Mouse (Mus musculus): ENCODE measurements around the gene Sirt3. TPM values are rescaled to one million over a fixed set of nuclear protein-coding genes. Genes with fewer than 3 reads are reported as not detected.
"Not testable (repeated sequence)": the region's sequence is repeated elsewhere in the genome, so short reads cannot be mapped to it uniquely, and the experiment has no call there.

Sirt3 gene
- polyA plus RNA-seq, 1 experiment from 2014 or later: 38.5 TPM

DNA sequence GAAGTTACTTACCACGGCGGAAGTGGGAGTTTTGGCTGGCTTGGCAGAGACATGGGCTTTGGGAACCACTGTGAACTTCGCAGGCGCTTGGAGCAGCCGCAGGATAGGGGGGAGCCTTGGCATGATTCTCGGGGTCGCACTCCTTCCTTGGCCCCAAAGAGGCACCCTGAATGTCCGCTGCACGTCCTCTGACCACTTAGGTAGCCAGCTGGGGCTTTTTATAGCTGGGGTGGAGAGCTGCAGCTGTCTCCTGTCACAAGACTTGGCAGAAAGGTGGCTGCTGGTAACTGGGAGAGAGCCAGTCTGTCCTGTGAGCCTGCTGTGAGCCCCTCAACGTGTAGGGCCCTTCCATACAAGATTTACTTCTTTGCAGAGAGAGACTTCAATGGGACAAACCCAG is 18.1 kb upstream of the Sirt3 start, which contains the start of gene Cox8b:
Cox8b (minus strand) TSS at position 227 of the 400 bp plus-strand sequence.
- 84% methylated on average over 10 of the region's 10 CpGs for WGBS
- no peaks in the 10 kb centered on the region for H3K9me3 ChIP-seq (ENCODE audit: control insufficient read depth, low read length)
- H3K9ac ChIP-seq (replicated peaks; ENCODE audit: low read depth, low read length): no peak within 1 kb of the TSS
- no peak within 1 kb of the TSS for H3K27ac ChIP-seq (ENCODE audit: low read length)
- peaks cover 9% of the 10 kb centered on the region; the same call in 1 of the 2 replicates for H3K36me3 ChIP-seq (ENCODE audit: control insufficient read depth, insufficient read depth)
- ATAC-seq: no peak
- no peak within 1 kb of the TSS for H3K4me3 ChIP-seq (replicated peaks; ENCODE audit: low read length)
- no peaks in the 10 kb centered on the region for H3K27me3 ChIP-seq (replicated peaks; ENCODE audit: control insufficient read depth, insufficient read depth, low read length)
- no peak within 1 kb of the TSS for H3K4me2 ChIP-seq (ENCODE audit: low read length)
- 0 out of 2 replicates have a peak, but pooled peaks cover 4% of the 10 kb centered on the region for H3K4me1 ChIP-seq (replicated peaks; ENCODE audit: control insufficient read depth, insufficient read depth, low read length)

GRCm38 (mm10) chr7:140899121-140899520 is 17.0 kb upstream of the Sirt3 start:
- Histone ChIP-seq H3K4me1 (replicated peaks; ENCODE audit: control insufficient read depth, insufficient read depth, low read length) (0 out of 2 replicates have a peak, but pooled peaks cover 4% of the 10 kb centered on the region), H3K4me3 (replicated peaks; ENCODE audit: low read length) (no peak overlapping the region), H3K36me3 (ENCODE audit: control insufficient read depth, insufficient read depth) (peaks cover 17% of the 10 kb centered on the region), H3K27ac (ENCODE audit: low read length) (no peak overlapping the region), H3K4me2 (ENCODE audit: low read length) (no peak overlapping the region), H3K27me3 (replicated peaks; ENCODE audit: control insufficient read depth, insufficient read depth, low read length) (no peaks in the 10 kb centered on the region), H3K9ac (replicated peaks; ENCODE audit: low read depth, low read length) (no peak overlapping the region), H3K9me3 (ENCODE audit: control insufficient read depth, low read length) (no peaks in the 10 kb centered on the region)
- WGBS: 91% methylated on average over 3 of the region's 3 CpGs
- no peak for ATAC-seq

GRCm38 (mm10) chr7:140897863-140898262 is 15.8 kb upstream of the Sirt3 start:
- Histone ChIP-seq H3K9me3 (ENCODE audit: control insufficient read depth, low read length) (no peaks in the 10 kb centered on the region), H3K36me3 (ENCODE audit: control insufficient read depth, insufficient read depth) (peaks cover 21% of the 10 kb centered on the region), H3K27ac (ENCODE audit: low read length) (no peak overlapping the region), H3K9ac (replicated peaks; ENCODE audit: low read depth, low read length) (no peak overlapping the region), H3K4me1 (replicated peaks; ENCODE audit: control insufficient read depth, insufficient read depth, low read length) (no peaks in the 10 kb centered on the region), H3K27me3 (replicated peaks; ENCODE audit: control insufficient read depth, insufficient read depth, low read length) (no peaks in the 10 kb centered on the region), H3K4me3 (replicated peaks; ENCODE audit: low read length) (no peak overlapping the region), H3K4me2 (ENCODE audit: low read length) (no peak overlapping the region)
- WGBS: 90% methylated on average over 7 of the region's 7 CpGs
- ATAC-seq: no peak

DNA sequence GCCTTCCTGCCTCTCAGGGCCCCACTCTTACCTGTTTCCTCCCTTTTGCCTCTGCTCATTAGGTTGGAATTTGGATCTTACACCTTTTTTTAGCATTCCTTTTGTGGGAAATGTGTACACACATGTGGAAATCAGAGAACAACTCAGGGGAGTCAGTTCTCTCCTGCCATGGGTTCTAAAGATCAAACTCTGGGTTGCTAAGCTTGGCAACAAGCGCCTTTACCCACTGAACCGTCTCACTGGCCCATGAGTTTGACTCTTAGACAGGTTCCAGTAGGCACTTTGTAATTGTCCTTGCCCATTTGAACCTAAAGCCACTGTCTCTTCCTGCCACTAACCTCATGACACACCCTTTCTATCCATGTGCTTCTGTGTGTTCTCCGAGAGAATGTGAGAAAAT is 12.5 kb upstream of the Sirt3 start:
- H3K27ac ChIP-seq (ENCODE audit: low read length): no peak overlapping the region
- H3K4me2 ChIP-seq (ENCODE audit: low read length): no peak overlapping the region
- no peaks in the 10 kb centered on the region for H3K27me3 ChIP-seq (replicated peaks; ENCODE audit: control insufficient read depth, insufficient read depth, low read length)
- 93% methylated on average over 3 of the region's 3 CpGs for WGBS
- no peaks in the 10 kb centered on the region for H3K9me3 ChIP-seq (ENCODE audit: control insufficient read depth, low read length)
- ATAC-seq: no peak
- no peaks in the 10 kb centered on the region for H3K4me1 ChIP-seq (replicated peaks; ENCODE audit: control insufficient read depth, insufficient read depth, low read length)
- H3K4me3 ChIP-seq (replicated peaks; ENCODE audit: low read length): no peak overlapping the region
- H3K9ac ChIP-seq (replicated peaks; ENCODE audit: low read depth, low read length): no peak overlapping the region
- H3K36me3 ChIP-seq (ENCODE audit: control insufficient read depth, insufficient read depth): peaks cover 29% of the 10 kb centered on the region

GRCm38 (mm10) chr7:140894031-140894430 is 11.9 kb upstream of the Sirt3 start:
- Histone ChIP-seq H3K9me3 (ENCODE audit: control insufficient read depth, low read length) (no peaks in the 10 kb centered on the region), H3K27me3 (replicated peaks; ENCODE audit: control insufficient read depth, insufficient read depth, low read length) (no peaks in the 10 kb centered on the region)
- 81% methylated on average over 7 of the region's 7 CpGs for WGBS

GRCm38 (mm10) chr7:140890636-140891035 is 8.5 kb upstream of the Sirt3 start:
- not testable (repeated sequence) for H3K4me1 ChIP-seq (replicated peaks; ENCODE audit: control insufficient read depth, insufficient read depth, low read length); H3K4me2 ChIP-seq (ENCODE audit: low read length); H3K9me3 ChIP-seq (ENCODE audit: control insufficient read depth, low read length); H3K27me3 ChIP-seq (replicated peaks; ENCODE audit: control insufficient read depth, insufficient read depth, low read length); H3K4me3 ChIP-seq (replicated peaks; ENCODE audit: low read length); H3K9ac ChIP-seq (replicated peaks; ENCODE audit: low read depth, low read length); H3K27ac ChIP-seq (ENCODE audit: low read length); ATAC-seq
- peaks cover 41% of the 10 kb centered on the region for H3K36me3 ChIP-seq (ENCODE audit: control insufficient read depth, insufficient read depth)
- WGBS: 95% methylated on average over 16 of the region's 16 CpGs

More at GRCm38 (mm10) chr7:140894031-140894430, 11.9 kb upstream of the Sirt3 start:
- peaks cover 34% of the 10 kb centered on the region for H3K36me3 ChIP-seq (ENCODE audit: control insufficient read depth, insufficient read depth)
- no peak for ATAC-seq
- H3K27ac ChIP-seq (ENCODE audit: low read length): no peak overlapping the region
- no peak overlapping the region for H3K4me2 ChIP-seq (ENCODE audit: low read length)
- no peak overlapping the region for H3K4me3 ChIP-seq (replicated peaks; ENCODE audit: low read length)
- H3K9ac ChIP-seq (replicated peaks; ENCODE audit: low read depth, low read length): no peak overlapping the region
- no peaks in the 10 kb centered on the region for H3K4me1 ChIP-seq (replicated peaks; ENCODE audit: control insufficient read depth, insufficient read depth, low read length)

DNA sequence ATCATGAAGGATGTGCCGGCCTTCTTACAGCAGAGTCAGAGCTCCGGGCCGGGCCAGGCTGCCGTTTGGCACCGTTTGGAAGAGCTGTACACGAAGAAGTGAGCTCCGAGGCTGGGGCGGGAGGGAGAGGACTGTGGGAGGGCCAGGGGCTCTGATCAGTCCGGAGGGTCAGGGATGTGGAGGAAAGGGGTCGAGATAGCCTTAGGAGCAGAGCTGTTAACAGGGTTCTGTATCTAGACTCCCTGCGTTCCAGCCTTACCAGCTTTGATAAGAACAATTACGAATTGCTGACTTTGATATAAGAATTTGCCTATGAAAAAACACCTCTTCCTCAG is 327 bp upstream of the Sirt3 start:
- 0% methylated on average over 12 of the region's 12 CpGs for WGBS
- peak overlapping the region; percentile 78 for H3K4me2 ChIP-seq (ENCODE audit: low read length)
- H3K36me3 ChIP-seq (ENCODE audit: control insufficient read depth, insufficient read depth): peaks cover 13% of the 10 kb centered on the region
- no peaks in the 10 kb centered on the region for H3K9me3 ChIP-seq (ENCODE audit: control insufficient read depth, low read length)
- peak overlapping the region; percentile 68 for H3K9ac ChIP-seq (replicated peaks; ENCODE audit: low read depth, low read length)
- no peak; the same call in 1 of the 2 replicates for ATAC-seq
- peak overlapping the region; percentile 49 for H3K27ac ChIP-seq (ENCODE audit: low read length)
- H3K27me3 ChIP-seq (replicated peaks; ENCODE audit: control insufficient read depth, insufficient read depth, low read length): no peaks in the 10 kb centered on the region
- H3K4me1 ChIP-seq (replicated peaks; ENCODE audit: control insufficient read depth, insufficient read depth, low read length): peaks cover 9% of the 10 kb centered on the region
- peak overlapping the region; percentile 59 for H3K4me3 ChIP-seq (replicated peaks; ENCODE audit: low read length)

GRCm38 (mm10) chr7:140880865-140881515 is 1.1 kb downstream of the Sirt3 start:
- peaks cover 2% of the 10 kb centered on the region; the same call in 1 of the 2 replicates for H3K36me3 ChIP-seq (ENCODE audit: control insufficient read depth, insufficient read depth)
- no peak overlapping the region for H3K27ac ChIP-seq (ENCODE audit: low read length)
- peak overlapping the region; percentile 59 for H3K4me3 ChIP-seq (replicated peaks; ENCODE audit: low read length)
- H3K9me3 ChIP-seq (ENCODE audit: control insufficient read depth, low read length): no peaks in the 10 kb centered on the region
- 20% methylated on average over 8 of the region's 8 CpGs for WGBS
- ATAC-seq: no peak
- H3K9ac ChIP-seq (replicated peaks; ENCODE audit: low read depth, low read length): peak overlapping the region; percentile 68
- H3K4me1 ChIP-seq (replicated peaks; ENCODE audit: control insufficient read depth, insufficient read depth, low read length): peaks cover 9% of the 10 kb centered on the region
- H3K4me2 ChIP-seq (ENCODE audit: low read length): peak overlapping the region; percentile 78
- no peaks in the 10 kb centered on the region for H3K27me3 ChIP-seq (replicated peaks; ENCODE audit: control insufficient read depth, insufficient read depth, low read length)

- no peak for ATAC-seq
- 85% methylated on average over 3 of the region's 3 CpGs for WGBS
- H3K27me3 ChIP-seq (replicated peaks; ENCODE audit: control insufficient read depth, insufficient read depth, low read length): no peaks in the 10 kb centered on the region
- H3K27ac ChIP-seq (ENCODE audit: low read length): no peak overlapping the region
- peaks cover 2% of the 10 kb centered on the region; the same call in 1 of the 2 replicates for H3K36me3 ChIP-seq (ENCODE audit: control insufficient read depth, insufficient read depth)
- no peak overlapping the region for H3K9ac ChIP-seq (replicated peaks; ENCODE audit: low read depth, low read length)
- no peaks in the 10 kb centered on the region for H3K9me3 ChIP-seq (ENCODE audit: control insufficient read depth, low read length)
- H3K4me3 ChIP-seq (replicated peaks; ENCODE audit: low read length): no peak overlapping the region
- no peak overlapping the region for H3K4me2 ChIP-seq (ENCODE audit: low read length)
- H3K4me1 ChIP-seq (replicated peaks; ENCODE audit: control insufficient read depth, insufficient read depth, low read length): peaks cover 9% of the 10 kb centered on the region
Observed at GRCm38 (mm10) chr7:140880419-140880818, 1.7 kb downstream of the Sirt3 start.
